Mouse (Mus musculus) yolk sac, embryonic 10.5 days (tissue): ENCODE results near the gene Gm21778.
"Not testable (repeated sequence)": the region's sequence is repeated elsewhere in the genome, so short reads cannot be mapped to it uniquely, and the experiment has no call there.

Experiments used
- DNase-seq: peaks from one replicate; pipeline ENCODE4 v3.0.0-alpha.2; 2017; ENCODE audit warnings: low spot score

Gene Gm21778

DNA sequence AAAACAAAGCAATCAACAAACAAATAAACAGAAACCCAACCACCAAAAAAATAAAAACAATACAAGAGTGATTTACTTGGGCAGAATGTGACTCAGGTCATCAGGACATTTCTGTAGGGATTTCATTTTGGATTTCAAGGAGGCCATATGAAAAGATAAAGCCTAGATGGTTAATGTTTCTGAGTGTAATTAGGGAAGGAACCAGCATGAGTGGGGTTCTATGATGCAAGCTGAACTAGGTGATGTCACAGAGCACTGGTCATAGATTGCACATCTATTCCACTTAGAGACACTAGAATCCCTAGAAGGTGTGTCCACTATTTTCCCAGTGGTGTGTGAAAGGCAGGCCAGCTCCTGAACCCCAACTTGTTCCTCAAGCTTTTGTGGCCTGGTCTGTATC is at the start of gene Gm21778:
TSS of gene Gm21778 (plus strand) at position 301 of the 400 bp plus-strand sequence.
- not testable (repeated sequence) for DNase-seq
